Mouse (Mus musculus) neural tube, embryonic 15.5 days (tissue): ENCODE data around the gene Olfr155. TPM values are rescaled to one million over a fixed set of nuclear protein-coding genes. Genes with fewer than 3 reads are reported as not detected.

ENCODE experiments used
- ATAC-seq: fragments of 200-750 bp; cut with Nextera tagmentation; 2 replicates; pipeline ENCODE4 v1.8.0; 2017; ENCODE audit warnings: mild to moderate bottlenecking, moderate TSS enrichment, moderate library complexity; ENCODE audit not compliant: low FRiP score
- H3K27ac ChIP-seq: fragments of 300-500 bp; sonication (generic); replicated peaks from 2 replicates; pipeline ENCODE4 v1.5.1; 2015; ENCODE audit warnings: mild to moderate bottlenecking, inconsistent platforms
- H3K27me3 ChIP-seq: fragments of 300-500 bp; sonication (generic); replicated peaks from 2 replicates; pipeline ENCODE4 v1.6.1; 2015; ENCODE audit warnings: inconsistent platforms
- H3K36me3 ChIP-seq: fragments of 300-500 bp; sonication (generic); 2 replicates; pipeline ENCODE4 v1.6.1; 2015; ENCODE audit warnings: inconsistent platforms
- H3K4me1 ChIP-seq: fragments of 300-500 bp; sonication (generic); 2 replicates; pipeline ENCODE4 v1.6.1; 2015; ENCODE audit warnings: inconsistent platforms
- H3K4me2 ChIP-seq: fragments of 300-500 bp; sonication (generic); 2 replicates; pipeline ENCODE4 v1.6.1; 2015; ENCODE audit warnings: inconsistent platforms, mild to moderate bottlenecking, moderate library complexity
- H3K4me3 ChIP-seq: fragments of 300-500 bp; sonication (generic); replicated peaks from 2 replicates; pipeline ENCODE4 v1.5.1; 2015; ENCODE audit warnings: mild to moderate bottlenecking, inconsistent platforms
- H3K9ac ChIP-seq: fragments of 300-500 bp; sonication (generic); replicated peaks from 2 replicates; pipeline ENCODE4 v1.6.1; 2015; ENCODE audit warnings: mild to moderate bottlenecking, inconsistent platforms
- H3K9me3 ChIP-seq: fragments of 300-500 bp; sonication (generic); replicated peaks from 2 replicates; pipeline ENCODE4 v1.6.1; 2016; ENCODE audit warnings: inconsistent platforms
- WGBS: fragments of 180-500 bp; shearing (Covaris S2); methylation state at CpG from one replicate; pipeline ENCODE4 v1.1.7; 2015; ENCODE audit warnings: mixed read lengths; 5-methylcytosine and 5-hydroxymethylcytosine counted together
- polyA plus RNA-seq: library from polyadenylated mRNA; unstranded; fragments of >200 nt; fragmentation: Nextera tagmentation; extraction: Ambion mirVana; gene quantifications from 2 replicates; pipeline ENCODE4 v1.2.1, GENCODE M21; 2015

The Olfr155 gene
- polyA plus RNA-seq, 1 experiment from 2014 or later, result not detected

- H3K4me3 ChIP-seq, result no peak overlapping the region
- no peaks in the 10 kb centered on the region for H3K9me3 ChIP-seq
- H3K4me2 ChIP-seq, result no peak overlapping the region
- ATAC-seq, result no peak
- WGBS, result 81% methylated on average over 7 of the region's 7 CpGs
- no peak overlapping the region for H3K27ac ChIP-seq
- peaks cover 23% of the 10 kb centered on the region; the same call in 1 of the 2 replicates for H3K36me3 ChIP-seq
- no peak overlapping the region for H3K9ac ChIP-seq
- H3K4me1 ChIP-seq, result no peaks in the 10 kb centered on the region; the same call in 1 of the 2 replicates
- H3K27me3 ChIP-seq, result no peaks in the 10 kb centered on the region
Observed at GRCm38 (mm10) chr4:43903690-43904089, 52.3 kb downstream of the Olfr155 start.

- H3K9ac ChIP-seq, result no peak overlapping the region
Observed at GRCm38 (mm10) chr4:43906443-43906842, 55.1 kb downstream of the Olfr155 start.

More at GRCm38 (mm10) chr4:43906443-43906842, 55.1 kb downstream of the Olfr155 start:
- H3K36me3 ChIP-seq, result peaks cover 24% of the 10 kb centered on the region
- no peak for ATAC-seq
- 34% methylated on average over 6 of the region's 6 CpGs for WGBS
- no peaks in the 10 kb centered on the region; the same call in 1 of the 2 replicates for H3K4me1 ChIP-seq
- no peaks in the 10 kb centered on the region for H3K9me3 ChIP-seq
- no peaks in the 10 kb centered on the region for H3K27me3 ChIP-seq
- no peak overlapping the region for H3K4me3 ChIP-seq
- no peak overlapping the region for H3K27ac ChIP-seq
- no peak overlapping the region for H3K4me2 ChIP-seq

Other genes starting within 250 kb of the Olfr155 start
- gene Npr2, start 219.6 kb upstream of the Olfr155 start, polyA plus RNA-seq, result 12.9 and 16.1 TPM in 2 replicates
- gene Spag8, start 198.0 kb upstream of the Olfr155 start, polyA plus RNA-seq, result 4.1 and 4.3 TPM in 2 replicates
- gene Hint2, start 195.1 kb upstream of the Olfr155 start, polyA plus RNA-seq, result 77.5 and 78.9 TPM in 2 replicates
- gene Tmem8b, start 182.6 kb upstream of the Olfr155 start, polyA plus RNA-seq, result 9.1 and 12.4 TPM in 2 replicates
- gene Fam221b, start 182.4 kb upstream of the Olfr155 start, polyA plus RNA-seq, result 1.5 and 1.6 TPM in 2 replicates
- 0.08 TPM in 1 of 2 replicates, not detected in the other for gene Olfr70, start 150.8 kb upstream of the Olfr155 start, polyA plus RNA-seq
- gene Olfr71, start 141.3 kb upstream of the Olfr155 start, polyA plus RNA-seq, result not detected in 2 replicates
- 0.24 and 0.45 TPM in 2 replicates for gene Hrct1, start 124.4 kb upstream of the Olfr155 start, polyA plus RNA-seq
- 0.05 and 0.06 TPM in 2 replicates for gene Spaar, start 121.5 kb upstream of the Olfr155 start, polyA plus RNA-seq
- not detected in 2 replicates for gene Olfr159, start 80.6 kb upstream of the Olfr155 start, polyA plus RNA-seq
- gene Olfr156, start 27.7 kb upstream of the Olfr155 start, polyA plus RNA-seq, result not detected in 2 replicates
- not detected in 2 replicates for gene Olfr157, start 11.4 kb upstream of the Olfr155 start, polyA plus RNA-seq
- gene Reck, start 24.0 kb downstream of the Olfr155 start, polyA plus RNA-seq, result 6.2 and 8.3 TPM in 2 replicates
- 42.3 and 51.4 TPM in 2 replicates for gene Glipr2, start 105.8 kb downstream of the Olfr155 start, polyA plus RNA-seq
- gene Ccin, start 131.9 kb downstream of the Olfr155 start, polyA plus RNA-seq, result not detected in 2 replicates
- gene Clta, start 152.9 kb downstream of the Olfr155 start, polyA plus RNA-seq, result 342 and 381 TPM in 2 replicates
- 27.2 and 30.9 TPM in 2 replicates for gene Gne, start 232.6 kb downstream of the Olfr155 start, polyA plus RNA-seq